Mouse (Mus musculus): ENCODE measurements around the gene Mipol1. TPM values are rescaled to one million over a fixed set of nuclear protein-coding genes. Genes with fewer than 3 reads are reported as not detected.

Gene Mipol1
- total RNA-seq, 2 experiments from 2014 or later = 4.8 to 7.3 TPM

DNA sequence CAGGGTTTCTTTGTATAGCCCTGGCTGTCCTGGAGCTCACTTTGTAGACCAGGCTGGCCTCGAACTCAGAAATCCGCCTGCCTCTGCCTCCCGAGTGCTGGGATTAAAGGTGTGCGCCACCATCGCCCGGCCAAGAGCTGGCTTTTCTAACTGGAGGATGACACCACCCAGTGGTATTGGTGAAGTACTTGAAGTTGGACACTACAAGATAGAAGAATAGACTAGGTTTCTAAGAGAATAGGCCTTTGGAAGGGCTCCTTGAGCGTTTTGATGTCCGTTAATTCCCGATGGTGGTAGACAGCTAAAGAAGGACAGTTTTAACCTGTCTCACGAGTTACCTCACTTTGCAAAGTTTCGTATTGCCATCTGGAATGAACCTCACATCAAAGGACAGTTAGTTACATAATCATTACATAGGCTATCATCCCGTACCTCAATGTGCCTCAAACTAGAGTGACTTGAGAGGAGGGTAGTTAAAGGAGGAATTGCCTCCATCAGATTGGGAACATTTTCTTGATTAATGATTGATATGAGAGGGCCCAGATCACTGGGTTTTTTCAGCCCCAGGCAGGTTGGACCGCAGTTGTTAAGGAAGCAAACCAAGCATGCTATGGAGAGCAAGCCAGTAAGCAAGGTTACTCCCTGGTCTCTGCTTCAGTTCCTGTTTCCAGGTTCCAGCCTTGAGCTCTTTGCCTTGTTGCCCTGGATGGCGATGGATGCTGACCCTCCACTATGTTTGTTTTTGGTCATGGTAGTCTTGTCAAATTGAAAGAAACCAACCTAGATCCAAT lies 1.1 kb downstream of the Mipol1 start:
- intact Hi-C loops (cut with DNase I) = no loop called here
- no peak for DNase-seq (ENCODE audit: low spot score in 2 of 2)

- intact Hi-C loops (cut with DNase I) = no loop called here
- DNase-seq (ENCODE audit: low spot score in 2 of 2) = no peak
Observed at GRCm38 (mm10) chr12:57233386-57233785, 3.2 kb downstream of the Mipol1 start.

- intact Hi-C loops (cut with DNase I) = no loop called here
- no peak for DNase-seq (ENCODE audit: low spot score in 2 of 2)
Observed at GRCm38 (mm10) chr12:57243671-57244495, 13.7 kb downstream of the Mipol1 start.

GRCm38 (mm10) chr12:57258572-57258971 lies 28.3 kb downstream of the Mipol1 start:
- no peak for DNase-seq (ENCODE audit: low spot score in 2 of 2)
- intact Hi-C loops (cut with DNase I) = no loop called here

- no peak for DNase-seq (ENCODE audit: low spot score in 2 of 2)
- intact Hi-C loops (cut with DNase I) = no loop called here
Observed at GRCm38 (mm10) chr12:57275456-57275855, 45.2 kb downstream of the Mipol1 start.

DNA sequence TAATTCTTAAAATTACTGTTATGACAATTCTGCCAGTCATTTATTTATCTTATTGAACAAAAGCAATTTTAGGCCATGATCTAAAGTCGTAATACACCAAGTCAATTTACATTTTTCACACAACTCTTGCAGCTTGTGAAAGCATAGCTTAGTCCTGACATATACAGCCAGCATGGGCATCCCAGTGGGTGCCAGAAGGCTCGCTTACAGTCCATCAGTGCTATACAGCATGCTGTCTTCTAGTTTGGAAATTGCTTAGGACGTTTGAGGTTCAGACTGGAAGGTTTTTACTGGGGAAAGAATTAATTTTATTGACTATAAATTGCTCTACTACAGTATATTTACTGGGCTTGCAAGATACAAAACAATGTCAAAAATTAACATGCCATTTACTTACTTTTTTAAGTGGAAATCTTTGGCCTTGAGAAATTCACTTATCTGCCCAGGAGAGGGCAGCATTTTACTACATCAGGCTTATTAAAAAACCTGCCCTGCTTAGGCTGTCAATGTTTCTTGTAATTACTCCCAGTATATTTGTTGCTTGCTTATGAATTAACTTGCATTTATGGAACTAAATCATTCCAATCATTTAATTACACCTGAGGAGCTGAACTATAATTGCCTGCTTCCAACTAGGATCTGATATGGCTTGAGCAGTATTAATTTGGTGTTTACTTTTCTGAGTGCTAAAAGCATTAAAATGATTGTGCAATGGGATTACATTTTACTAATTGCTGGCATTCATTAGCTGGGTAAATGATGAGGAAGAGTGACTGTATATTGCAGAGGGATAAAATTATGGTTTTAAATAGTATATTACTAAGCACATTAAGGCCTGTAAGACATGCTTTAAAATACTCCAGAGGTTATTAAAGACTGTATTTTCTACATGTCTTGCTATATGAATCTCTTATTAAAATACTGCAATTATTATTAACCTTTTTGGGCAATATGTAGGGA lies 51.2 kb downstream of the Mipol1 start:
- intact Hi-C loops (cut with DNase I) = loop anchor here (2.0 to 10.0 kb wide), 3 partner anchors 263 to 1663 kb away; partner anchors contain the start of gene Foxa1

DNA sequence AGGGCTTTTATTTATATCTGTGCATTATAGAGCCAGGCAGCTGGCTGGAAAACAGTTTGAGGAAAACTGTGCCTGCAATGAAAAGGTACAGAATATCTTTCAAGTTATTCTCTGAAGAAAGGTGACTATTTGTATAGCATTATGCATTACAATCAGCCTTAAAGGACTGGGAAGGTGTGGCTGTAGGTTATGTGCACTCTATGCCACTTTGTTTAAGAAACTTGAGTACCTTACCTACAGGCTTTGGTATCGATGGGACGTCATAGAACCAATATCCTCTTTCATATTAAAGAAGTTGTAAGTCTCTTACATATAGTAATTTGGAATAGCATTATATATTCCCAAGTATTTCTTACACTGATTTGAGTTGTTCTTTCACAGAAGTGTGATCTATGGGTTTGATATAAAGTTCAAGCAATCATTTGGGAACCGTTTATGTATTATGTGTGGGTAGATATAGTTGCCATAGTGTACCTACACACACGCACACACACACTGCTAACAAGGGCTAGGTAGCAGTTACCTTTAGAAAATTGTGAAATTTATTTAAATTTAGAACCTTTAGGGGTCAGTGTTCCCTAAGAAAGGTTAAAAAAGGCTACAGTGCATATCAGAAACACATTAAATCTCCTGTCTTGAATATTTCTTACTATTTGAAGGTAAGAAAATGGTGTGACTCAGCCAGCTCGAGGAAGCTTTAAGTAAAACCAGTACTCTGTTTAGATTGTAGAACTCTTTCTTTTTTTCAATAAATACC lies 55.3 kb downstream of the Mipol1 start:
- intact Hi-C loops (cut with DNase I) = loop anchor here (10.0 kb wide), 2 partner anchors 259 to 1659 kb away; partner anchors contain the start of gene Foxa1
- no peak for DNase-seq (ENCODE audit: low spot score in 2 of 2)

More for the DNA sequence above, 51.2 kb downstream of the Mipol1 start:
- DNase-seq (ENCODE audit: low spot score in 2 of 2) = no peak

DNA sequence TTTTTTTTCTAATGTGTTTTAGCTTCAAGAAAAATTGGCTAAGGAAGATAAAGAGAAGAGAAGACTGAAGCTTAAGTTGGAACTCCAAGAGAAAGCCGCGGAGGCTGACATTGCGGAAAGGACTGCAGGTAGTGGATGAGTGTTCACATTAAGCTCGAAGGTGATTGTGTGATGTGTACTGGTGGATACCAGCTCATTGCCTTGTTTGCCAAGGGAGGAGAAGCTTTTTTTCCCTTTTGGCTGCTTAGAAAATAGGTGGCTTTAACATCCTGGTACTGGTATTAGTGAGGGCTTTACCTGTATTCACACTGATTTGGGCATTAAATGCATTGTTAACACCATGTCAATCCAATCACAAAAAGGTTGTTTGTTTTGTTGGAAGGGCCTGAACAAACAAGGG lies 77.1 kb downstream of the Mipol1 start:
- DNase-seq (ENCODE audit: low spot score in 2 of 2) = no peak
- intact Hi-C loops (cut with DNase I) = no loop called here

- no peak for DNase-seq (ENCODE audit: low spot score in 2 of 2)
- intact Hi-C loops (cut with DNase I) = no loop called here
Observed at GRCm38 (mm10) chr12:57307748-57308147, 77.5 kb downstream of the Mipol1 start.

- intact Hi-C loops (cut with DNase I) = no loop called here
- DNase-seq (ENCODE audit: low spot score in 2 of 2) = no peak
Observed at GRCm38 (mm10) chr12:57339053-57339452, 108.8 kb downstream of the Mipol1 start.

- intact Hi-C loops (cut with DNase I) = no loop called here
- DNase-seq (ENCODE audit: low spot score in 2 of 2) = no peak
Observed at GRCm38 (mm10) chr12:57340111-57340510, 109.9 kb downstream of the Mipol1 start.

DNA sequence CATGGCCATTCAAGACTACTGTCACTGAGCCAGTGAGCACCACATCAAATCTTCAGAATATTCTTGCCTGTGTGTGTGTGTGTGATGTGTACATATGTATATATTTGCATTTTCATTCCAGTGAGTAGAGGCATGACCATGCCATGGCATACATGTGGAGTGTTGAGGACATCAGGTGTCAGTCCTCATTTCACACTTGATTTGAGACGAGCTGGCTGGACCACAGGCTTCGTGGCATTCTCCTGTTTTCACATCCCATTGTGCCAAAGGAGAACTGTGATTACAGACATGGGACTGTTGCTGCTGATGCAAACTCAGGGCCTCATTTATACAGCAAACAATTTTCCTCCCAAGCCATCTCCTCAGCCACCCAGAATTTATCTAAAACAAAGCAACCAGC lies 132.5 kb downstream of the Mipol1 start:
- intact Hi-C loops (cut with DNase I) = no loop called here
- DNase-seq (ENCODE audit: low spot score in 2 of 2) = no peak

DNA sequence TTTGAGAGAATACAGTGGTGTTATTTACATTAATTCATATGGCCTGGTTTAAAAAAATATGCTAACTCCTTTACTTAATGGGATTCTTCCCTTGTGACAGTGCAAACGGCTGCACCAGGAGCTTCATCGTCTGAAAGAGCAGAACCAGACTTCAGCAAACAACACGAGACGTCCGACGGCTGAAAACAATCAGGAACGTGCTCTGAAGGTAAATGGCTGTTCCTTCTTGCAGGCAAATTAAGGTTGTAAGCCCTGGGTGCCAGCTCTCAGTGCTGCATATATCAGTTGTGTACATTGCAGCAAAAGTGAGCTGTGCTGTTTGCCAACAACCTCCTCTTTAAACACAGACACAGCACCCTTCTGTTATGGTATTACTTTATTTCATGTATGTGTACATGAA lies 133.8 kb downstream of the Mipol1 start:
- intact Hi-C loops (cut with DNase I) = no loop called here
- DNase-seq (ENCODE audit: low spot score in 2 of 2) = no peak

- intact Hi-C loops (cut with DNase I) = no loop called here
- DNase-seq (ENCODE audit: low spot score in 2 of 2) = no peak
Observed at GRCm38 (mm10) chr12:57371790-57372547, 141.7 kb downstream of the Mipol1 start.

GRCm38 (mm10) chr12:57382797-57383196 lies 152.6 kb downstream of the Mipol1 start:
- intact Hi-C loops (cut with DNase I) = no loop called here
- DNase-seq (ENCODE audit: low spot score in 2 of 2) = no peak

- DNase-seq (ENCODE audit: low spot score in 2 of 2) = no peak
- intact Hi-C loops (cut with DNase I) = no loop called here
Observed at GRCm38 (mm10) chr12:57387588-57388292, 157.5 kb downstream of the Mipol1 start.

DNA sequence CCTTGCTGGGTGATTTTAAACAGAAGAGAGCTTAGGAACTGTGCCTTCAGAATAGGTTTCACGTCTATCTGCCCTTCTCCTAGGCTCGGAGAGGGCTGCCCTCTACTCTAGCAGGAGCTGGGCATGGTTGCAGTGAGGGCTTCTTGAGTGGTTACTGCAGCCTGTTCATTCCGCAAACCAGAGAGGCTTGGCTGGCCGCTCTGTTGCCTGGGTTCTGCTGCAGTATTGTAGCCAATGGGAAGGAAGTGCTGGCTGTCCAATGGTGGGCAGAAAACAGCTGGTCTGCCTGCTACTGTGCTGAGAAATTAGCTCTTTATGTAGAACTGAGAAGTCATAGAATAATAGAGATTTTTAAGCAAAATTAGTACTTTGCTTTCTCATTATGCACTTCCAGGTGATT lies 169.3 kb downstream of the Mipol1 start:
- intact Hi-C loops (cut with DNase I) = no loop called here
- DNase-seq (ENCODE audit: low spot score in 2 of 2) = no peak

DNA sequence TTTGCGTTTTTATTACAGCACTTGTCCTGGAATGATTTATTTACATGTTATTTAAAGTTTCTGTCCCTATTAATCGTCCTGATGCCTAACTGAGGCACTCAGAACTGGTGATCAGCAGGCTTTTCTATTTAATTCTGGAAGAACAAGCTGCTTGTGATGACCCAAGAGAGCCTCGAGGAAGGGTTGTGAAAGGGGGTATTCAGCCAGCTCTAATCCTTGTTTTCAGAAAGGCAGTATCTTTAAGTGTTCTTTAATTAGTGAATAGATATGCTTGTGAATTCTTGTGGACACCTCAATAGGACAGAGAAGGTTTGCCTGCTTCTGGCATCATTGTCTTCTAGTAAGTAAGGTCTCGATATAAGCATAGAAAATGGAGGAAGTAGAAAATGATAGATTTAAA lies 170.0 kb downstream of the Mipol1 start:
- intact Hi-C loops (cut with DNase I) = no loop called here
- no peak for DNase-seq (ENCODE audit: low spot score in 2 of 2)
